Mouse (Mus musculus): ENCODE measurements around the gene BC080695.
"Not testable (repeated sequence)": the region's sequence is repeated elsewhere in the genome, so short reads cannot be mapped to it uniquely, and the experiment has no call there.

The BC080695 gene

DNA sequence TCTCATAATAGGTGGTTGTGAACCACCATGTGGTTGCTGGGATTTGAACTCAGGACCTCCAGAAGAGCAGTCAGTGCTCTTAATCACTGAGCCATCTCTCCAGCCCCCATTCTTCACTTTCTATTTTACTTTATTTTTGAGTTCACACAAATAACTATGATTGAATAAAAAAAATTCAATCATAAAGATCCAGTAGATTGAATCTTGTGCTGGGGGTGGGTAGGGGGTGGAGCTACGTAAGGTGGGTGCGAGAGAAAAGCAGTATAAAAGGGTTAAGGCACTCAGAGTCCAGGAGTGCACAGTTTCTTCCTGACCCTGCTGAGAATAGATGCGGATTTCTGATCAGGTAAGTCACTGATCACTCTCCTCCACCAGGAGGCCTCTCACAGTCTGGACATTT is at the start of gene BC080695, which contains the start of gene Gm13057:
Gene BC080695, plus strand, starts transcription at position 301 of the 400 bp plus-strand sequence.
Gene Gm13057, plus strand, starts transcription at position 310 of the 400 bp plus-strand sequence.
- H3K36me3 ChIP-seq (ENCODE audit: insufficient read depth, low read length); H3K9me3 ChIP-seq (ENCODE audit: low read length); H3K27me3 ChIP-seq (ENCODE audit: insufficient read depth, low read length); H3K4me3 ChIP-seq (replicated peaks; ENCODE audit: low read length); H3K4me1 ChIP-seq (replicated peaks; ENCODE audit: low read depth, low read length): not testable (repeated sequence)

- Histone ChIP-seq H3K4me1 (replicated peaks; ENCODE audit: low read depth, low read length) (no peaks in the 10 kb centered on the region), H3K9me3 (ENCODE audit: low read length) (peaks cover 5% of the 10 kb centered on the region), H3K36me3 (ENCODE audit: insufficient read depth, low read length) (no peaks in the 10 kb centered on the region), H3K27me3 (ENCODE audit: insufficient read depth, low read length) (no peaks in the 10 kb centered on the region), H3K4me3 (replicated peaks; ENCODE audit: low read length) (no peak within 1 kb of the TSS)
- TF ChIP-seq POU5F1 (IDR thresholded peaks at IDR 0.05; ENCODE audit: borderline replicate concordance, low read length) = no peak
- no peak for TF ChIP-seq NANOG (IDR thresholded peaks at IDR 0.05; ENCODE audit: borderline replicate concordance, low read length)
- TF ChIP-seq CTCF (conservative IDR thresholded peaks at IDR 0.05; ENCODE audit: low read length) = no peak
These were observed 40.5 kb upstream of the BC080695 start, which contains the start of gene Gm13043 for GRCm38 (mm10) chr4:143511043-143511442. Gene Gm13043, plus strand, starts transcription at chr4:143511343.

DNA sequence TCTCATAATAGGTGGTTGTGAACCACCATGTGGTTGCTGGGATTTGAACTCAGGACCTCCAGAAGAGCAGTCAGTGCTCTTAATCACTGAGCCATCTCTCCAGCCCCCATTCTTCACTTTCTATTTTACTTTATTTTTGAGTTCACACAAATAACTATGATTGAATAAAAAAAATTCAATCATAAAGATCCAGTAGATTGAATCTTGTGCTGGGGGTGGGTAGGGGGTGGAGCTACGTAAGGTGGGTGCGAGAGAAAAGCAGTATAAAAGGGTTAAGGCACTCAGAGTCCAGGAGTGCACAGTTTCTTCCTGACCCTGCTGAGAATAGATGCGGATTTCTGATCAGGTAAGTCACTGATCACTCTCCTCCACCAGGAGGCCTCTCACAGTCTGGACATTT is 15.8 kb upstream of the BC080695 start, which contains the start of gene Gm13040:
Gene Gm13040, plus strand, starts transcription at position 301 of the 400 bp plus-strand sequence.
- H3K4me3 ChIP-seq (replicated peaks; ENCODE audit: low read length); H3K36me3 ChIP-seq (ENCODE audit: insufficient read depth, low read length); H3K9me3 ChIP-seq (ENCODE audit: low read length); H3K4me1 ChIP-seq (replicated peaks; ENCODE audit: low read depth, low read length); H3K27me3 ChIP-seq (ENCODE audit: insufficient read depth, low read length): not testable (repeated sequence)

DNA sequence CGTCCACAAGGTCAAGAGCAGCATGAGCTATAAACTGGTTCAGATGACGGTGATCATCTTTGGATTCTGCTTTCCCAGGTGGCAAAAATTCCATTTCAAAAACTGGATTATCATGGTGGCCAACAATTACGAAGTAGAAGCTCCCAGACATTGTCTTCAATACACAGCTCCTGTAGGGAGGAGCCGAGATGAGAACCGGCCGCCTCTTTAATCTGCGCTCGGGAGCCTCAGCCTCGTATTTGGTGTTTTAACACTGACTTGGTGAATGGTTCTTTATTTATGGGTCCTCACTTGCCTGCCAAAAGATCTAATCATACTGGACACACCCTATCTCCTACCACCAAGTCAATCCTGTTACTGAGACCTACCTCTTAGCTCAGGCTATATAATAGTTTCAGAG is 60.4 kb downstream of the BC080695 start:
- not testable (repeated sequence) for H3K27me3 ChIP-seq (ENCODE audit: insufficient read depth, low read length); H3K9me3 ChIP-seq (ENCODE audit: low read length)

DNA sequence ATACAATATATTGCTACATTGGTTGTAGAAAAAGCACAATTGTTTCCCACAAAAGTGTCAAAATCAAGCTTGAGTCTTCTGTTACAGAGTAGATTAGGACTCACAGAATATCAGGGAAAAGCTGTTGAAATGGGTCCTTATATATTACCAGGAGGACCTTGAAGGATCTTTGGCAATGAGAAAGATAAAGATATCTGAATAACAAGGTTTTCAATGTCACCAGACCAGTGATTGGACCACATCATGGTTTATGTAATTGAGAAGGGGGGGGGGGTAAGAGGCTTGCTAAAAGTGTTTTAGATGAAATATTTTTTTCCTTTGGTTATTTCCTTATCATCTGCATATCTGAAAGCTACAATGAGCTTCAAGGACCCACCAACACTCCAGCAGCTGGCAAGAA is 63.2 kb downstream of the BC080695 start, which contains the start of gene Gm13083:
Gene Gm13083, plus strand, starts transcription at position 301 of the 400 bp plus-strand sequence.
- not testable (repeated sequence) for H3K9me3 ChIP-seq (ENCODE audit: low read length); H3K4me1 ChIP-seq (replicated peaks; ENCODE audit: low read depth, low read length); H3K27me3 ChIP-seq (ENCODE audit: insufficient read depth, low read length); H3K36me3 ChIP-seq (ENCODE audit: insufficient read depth, low read length); H3K4me3 ChIP-seq (replicated peaks; ENCODE audit: low read length)

More for the DNA sequence above, 60.4 kb downstream of the BC080695 start:
- H3K4me1 ChIP-seq (replicated peaks; ENCODE audit: low read depth, low read length); H3K4me3 ChIP-seq (replicated peaks; ENCODE audit: low read length); H3K36me3 ChIP-seq (ENCODE audit: insufficient read depth, low read length): not testable (repeated sequence)

DNA sequence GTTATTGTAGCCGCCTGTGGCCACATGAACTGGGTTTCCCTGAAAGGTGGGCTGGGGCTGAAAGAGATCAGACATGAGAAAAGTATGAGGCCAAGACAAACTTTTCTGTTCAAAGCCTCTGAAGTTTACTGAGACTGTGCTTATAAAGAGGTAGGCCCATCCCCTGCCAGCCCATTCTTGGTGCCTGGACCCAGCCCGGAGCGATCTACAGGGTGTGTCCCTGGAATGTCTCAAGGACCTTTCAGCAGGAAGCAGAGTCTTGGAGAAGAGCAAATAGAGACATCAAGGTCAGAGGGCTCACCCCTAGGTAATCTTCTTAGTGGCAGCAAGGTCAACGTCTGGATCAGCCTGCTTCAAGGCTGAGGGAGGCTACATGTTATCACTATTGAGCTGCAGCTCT is 66.6 kb downstream of the BC080695 start:
- not testable (repeated sequence) for H3K4me1 ChIP-seq (replicated peaks; ENCODE audit: low read depth, low read length); H3K4me3 ChIP-seq (replicated peaks; ENCODE audit: low read length); H3K27me3 ChIP-seq (ENCODE audit: insufficient read depth, low read length); H3K36me3 ChIP-seq (ENCODE audit: insufficient read depth, low read length); H3K9me3 ChIP-seq (ENCODE audit: low read length)
